Mouse (Mus musculus) kidney, postnatal 10 days (tissue): ENCODE data around the gene Ssbp4.
A peak's percentile ranks its signal among the peaks of the same experiment; 100 is the strongest.

Experiments used
- DNase-seq: peaks from one replicate; pipeline ENCODE4 v3.0.0; 2021; ENCODE audit warnings: mixed read lengths

Gene Ssbp4

GRCm38 (mm10) chr8:70630532-70631381, 22.1 kb upstream of the Ssbp4 start:
- peak; percentile 87 for DNase-seq

GRCm38 (mm10) chr8:70629574-70630531, 21.2 kb upstream of the Ssbp4 start:
- peak; percentile 90 for DNase-seq

GRCm38 (mm10) chr8:70628986-70629490, 20.4 kb upstream of the Ssbp4 start:
- peak; percentile 6 for DNase-seq

- no peak for DNase-seq
Observed at GRCm38 (mm10) chr8:70627041-70627440, 18.4 kb upstream of the Ssbp4 start.

GRCm38 (mm10) chr8:70625104-70625503, 16.4 kb upstream of the Ssbp4 start:
- peak; percentile 81 for DNase-seq

GRCm38 (mm10) chr8:70622220-70622619, 13.5 kb upstream of the Ssbp4 start:
- no peak for DNase-seq

- peak; percentile 60 for DNase-seq
Observed at GRCm38 (mm10) chr8:70618888-70619334, 10.2 kb upstream of the Ssbp4 start.

- DNase-seq = peak; percentile 16
Observed at GRCm38 (mm10) chr8:70617985-70618384, 9.3 kb upstream of the Ssbp4 start.

- DNase-seq = peak; percentile 16
Observed at GRCm38 (mm10) chr8:70616645-70617044, 8.0 kb upstream of the Ssbp4 start.

- peak; percentile 8 for DNase-seq
Observed at GRCm38 (mm10) chr8:70615894-70616293, 7.2 kb upstream of the Ssbp4 start, which contains the start of gene Lrrc25. Lrrc25 (plus strand) TSS chr8:70616155.

- peak; percentile 14 for DNase-seq
Observed at GRCm38 (mm10) chr8:70615281-70615680, 6.6 kb upstream of the Ssbp4 start.

GRCm38 (mm10) chr8:70614469-70614868, 5.8 kb upstream of the Ssbp4 start:
- peak; percentile 28 for DNase-seq

- peak; percentile 31 for DNase-seq
Observed at GRCm38 (mm10) chr8:70613763-70614162, 5.1 kb upstream of the Ssbp4 start.

- DNase-seq = peak; percentile 92
Observed at GRCm38 (mm10) chr8:70611849-70612248, 3.2 kb upstream of the Ssbp4 start.

GRCm38 (mm10) chr8:70610796-70611771, 2.4 kb upstream of the Ssbp4 start:
- DNase-seq = peak; percentile 93

- DNase-seq = peak; percentile 96
Observed at GRCm38 (mm10) chr8:70609849-70610795, 1.4 kb upstream of the Ssbp4 start.

GRCm38 (mm10) chr8:70609368-70609848, 736 bp upstream of the Ssbp4 start:
- peak; percentile 97 for DNase-seq

- peak; percentile 78 for DNase-seq
Observed at GRCm38 (mm10) chr8:70607898-70608748, 549 bp downstream of the Ssbp4 start.

- DNase-seq = peak; percentile 38
Observed at GRCm38 (mm10) chr8:70607603-70607897, 1.1 kb downstream of the Ssbp4 start.
